Mouse (Mus musculus): ENCODE data around the gene Gpatch4. TPM values are rescaled to one million over a fixed set of nuclear protein-coding genes. Genes with fewer than 3 reads are reported as not detected.

Gene Gpatch4
- total and polyA plus RNA-seq, 3 experiments = 105 to 240 (median 135) TPM

GRCm38 (mm10) chr3:88090106-88090505 lies 47.2 kb downstream of the Gpatch4 start:
- H3K27me3 ChIP-seq (ENCODE audit: control insufficient read depth in 1 of 2, insufficient read depth in 2 of 2, low read length in 2 of 2) = no peaks in the 10 kb centered on the region
- H3K79me2 ChIP-seq (ENCODE audit: control insufficient read depth, insufficient read depth, low read length, poor library complexity) = no peaks in the 10 kb centered on the region
- H3K36me3 ChIP-seq (ENCODE audit: control insufficient read depth in 1 of 2, insufficient read depth in 2 of 2, low read length in 2 of 2) = peaks cover 0 to 2% of the 10 kb centered on the region in 2 experiments; a peak in 2 of 4 replicates
- H3K27ac ChIP-seq (ENCODE audit: control insufficient read depth, low read depth, low read length) = no peak overlapping the region
- H3K9me3 ChIP-seq (replicated peaks; ENCODE audit: insufficient read depth, low read length) = no peaks in the 10 kb centered on the region
- no peak overlapping the region for H3K4me3 ChIP-seq (ENCODE audit: control insufficient read depth in 1 of 2, insufficient read depth in 1 of 2, low read depth in 2 of 2, low read length in 2 of 2)
- DNase-seq (ENCODE audit: low read depth, low spot score) = no peak
- TF ChIP-seq BHLHE40 (IDR thresholded peaks at IDR 0.05; ENCODE audit: borderline replicate concordance, low read depth, low read length) = no peak
- H3K4me1 ChIP-seq (ENCODE audit: control insufficient read depth in 1 of 2, insufficient read depth in 2 of 2, low read length in 2 of 2) = no peaks in the 10 kb centered on the region
- H3K9ac ChIP-seq (ENCODE audit: control insufficient read depth, low read depth, low read length, poor library complexity, severe bottlenecking) = no peak overlapping the region

GRCm38 (mm10) chr3:88090616-88091015 lies 47.7 kb downstream of the Gpatch4 start:
- Histone ChIP-seq H3K4me3 (ENCODE audit: control insufficient read depth in 1 of 2, insufficient read depth in 1 of 2, low read depth in 2 of 2, low read length in 2 of 2) (no peak overlapping the region), H3K27ac (ENCODE audit: control insufficient read depth, low read depth, low read length) (no peak overlapping the region), H3K27me3 (ENCODE audit: control insufficient read depth in 1 of 2, insufficient read depth in 2 of 2, low read length in 2 of 2) (no peaks in the 10 kb centered on the region), H3K9me3 (replicated peaks; ENCODE audit: insufficient read depth, low read length) (no peaks in the 10 kb centered on the region), H3K4me1 (ENCODE audit: control insufficient read depth in 1 of 2, insufficient read depth in 2 of 2, low read length in 2 of 2) (no peaks in the 10 kb centered on the region), H3K9ac (ENCODE audit: control insufficient read depth, low read depth, low read length, poor library complexity, severe bottlenecking) (no peak overlapping the region), H3K36me3 (ENCODE audit: control insufficient read depth in 1 of 2, insufficient read depth in 2 of 2, low read length in 2 of 2) (peaks cover 0 to 2% of the 10 kb centered on the region in 2 experiments; a peak in 2 of 4 replicates), H3K79me2 (ENCODE audit: control insufficient read depth, insufficient read depth, low read length, poor library complexity) (no peaks in the 10 kb centered on the region)
- no peak for DNase-seq (ENCODE audit: low read depth, low spot score)
- TF ChIP-seq SIN3A (IDR thresholded peaks at IDR 0.05; ENCODE audit: low read length) (no peak), TAL1 (IDR thresholded peaks at IDR 0.05; ENCODE audit: low read length) (no peak), BHLHE40 (IDR thresholded peaks at IDR 0.05; ENCODE audit: borderline replicate concordance, low read depth, low read length) (no peak), GATA1 (IDR thresholded peaks at IDR 0.05; ENCODE audit: low read depth, low read length) (no peak), ZKSCAN1 (IDR thresholded peaks at IDR 0.05; ENCODE audit: low read depth, low read length) (no peak), ZNF384 (IDR thresholded peaks at IDR 0.05; ENCODE audit: low read depth, low read length) (no peak), UBTF (IDR thresholded peaks at IDR 0.05; ENCODE audit: borderline replicate concordance, insufficient read depth, low read depth, low read length) (no peak), NELFE (IDR thresholded peaks at IDR 0.05; ENCODE audit: low read depth, low read length) (no peak), ELF1 (IDR thresholded peaks at IDR 0.05; ENCODE audit: low read depth, low read length) (no peak), JUND (IDR thresholded peaks at IDR 0.05; ENCODE audit: low read depth, low read length) (no peak), USF1 (IDR thresholded peaks at IDR 0.05; ENCODE audit: low read depth, low read length) (no peak), ZMIZ1 (IDR thresholded peaks at IDR 0.05; ENCODE audit: low read depth, low read length) (no peak), E2F4 (IDR thresholded peaks at IDR 0.05; ENCODE audit: borderline replicate concordance, low read depth, low read length) (no peak), CTCF (IDR thresholded peaks at IDR 0.05 in 2 of 3, conservative IDR thresholded peaks at IDR 0.05 in 1 of 3; ENCODE audit: control insufficient read depth in 1 of 3, insufficient read depth in 1 of 3, low read depth in 2 of 3, low read length in 3 of 3, poor library complexity in 1 of 3, severe bottlenecking in 1 of 3) (no peak), ETS1 (IDR thresholded peaks at IDR 0.05; ENCODE audit: low read depth, low read length) (no peak), MXI1 (IDR thresholded peaks at IDR 0.05; ENCODE audit: low read depth, low read length) (no peak), RCOR1 (IDR thresholded peaks at IDR 0.05; ENCODE audit: low read depth, low read length) (no peak)
